Mouse (Mus musculus) forebrain, embryonic 10.5 days (tissue): ENCODE results near the gene Fam69a. TPM values are rescaled to one million over a fixed set of nuclear protein-coding genes. Genes with fewer than 3 reads are reported as not detected.

Experiments used
- DNase-seq: peaks from one replicate; pipeline ENCODE4 v3.0.0-alpha.2; 2017; ENCODE audit warnings: low spot score; ENCODE audit errors: extremely low spot score
- H3K27ac ChIP-seq: fragments of 300-500 bp; sonication (generic); 2 replicates; pipeline ENCODE4 v1.5.1; 2016; ENCODE audit warnings: mild to moderate bottlenecking
- H3K27me3 ChIP-seq: fragments of 300-500 bp; sonication (generic); 2 replicates; pipeline ENCODE4 v1.6.1; 2016; ENCODE audit warnings: mild to moderate bottlenecking; ENCODE audit not compliant: poor library complexity, severe bottlenecking
- H3K36me3 ChIP-seq: fragments of 300-500 bp; sonication (generic); replicated peaks from 2 replicates; pipeline ENCODE4 v1.6.1; 2016; ENCODE audit warnings: mild to moderate bottlenecking, moderate library complexity
- H3K4me1 ChIP-seq: fragments of 300-500 bp; sonication (generic); 2 replicates; pipeline ENCODE4 v1.6.1; 2016
- H3K4me3 ChIP-seq: fragments of 300-500 bp; sonication (generic); 2 replicates; pipeline ENCODE4 v1.5.1; 2016; ENCODE audit warnings: mild to moderate bottlenecking, moderate library complexity
- H3K9me3 ChIP-seq: fragments of 300-500 bp; sonication (generic); 2 replicates; pipeline ENCODE4 v1.6.1; 2016; ENCODE audit warnings: mild to moderate bottlenecking, moderate library complexity
- WGBS: fragments of 180-500 bp; shearing (Covaris S2); methylation state at CpG from one replicate; pipeline ENCODE4 v1.1.7; 2016; 5-methylcytosine and 5-hydroxymethylcytosine counted together
- polyA plus RNA-seq: library from polyadenylated mRNA; unstranded; fragments of >200 nt; fragmentation: Nextera tagmentation; extraction: Ambion mirVana; gene quantifications from 2 replicates; pipeline ENCODE4 v1.2.1, GENCODE M21; 2016

Fam69a gene
- polyA plus RNA-seq, 1 experiment from 2014 or later, result 16.2 TPM

DNA sequence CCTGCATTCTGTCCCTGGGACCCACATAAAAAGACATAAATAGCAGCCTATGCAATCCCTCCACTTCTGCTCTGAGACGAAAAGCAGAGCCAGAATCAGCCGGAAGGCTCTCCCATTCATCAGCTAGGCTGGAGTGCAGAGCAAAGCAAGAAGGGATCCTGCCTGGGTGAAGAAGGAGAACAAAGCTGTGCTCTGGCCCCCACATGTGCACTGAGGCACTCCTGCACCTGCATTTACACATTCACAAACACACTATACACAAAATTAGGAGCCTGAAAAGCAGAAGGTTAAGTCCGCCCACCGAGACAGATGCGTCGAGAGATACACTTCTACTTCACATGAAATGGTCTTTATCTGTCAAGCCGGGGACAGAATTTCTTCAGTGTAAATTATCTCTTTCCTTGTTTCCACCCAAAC, 113.0 kb downstream of the Fam69a start:
- no peak for DNase-seq
- Histone ChIP-seq H3K27me3 (peaks cover 13% of the 10 kb centered on the region), H3K4me3 (peak overlapping the region; percentile 13; the same call in 1 of the 2 replicates), H3K36me3 (no peaks in the 10 kb centered on the region), H3K27ac (peak overlapping the region; percentile 63), H3K9me3 (no peaks in the 10 kb centered on the region), H3K4me1 (peaks cover 8% of the 10 kb centered on the region; the same call in 1 of the 2 replicates)
- 70% methylated on average over 7 of the region's 7 CpGs for WGBS

DNA sequence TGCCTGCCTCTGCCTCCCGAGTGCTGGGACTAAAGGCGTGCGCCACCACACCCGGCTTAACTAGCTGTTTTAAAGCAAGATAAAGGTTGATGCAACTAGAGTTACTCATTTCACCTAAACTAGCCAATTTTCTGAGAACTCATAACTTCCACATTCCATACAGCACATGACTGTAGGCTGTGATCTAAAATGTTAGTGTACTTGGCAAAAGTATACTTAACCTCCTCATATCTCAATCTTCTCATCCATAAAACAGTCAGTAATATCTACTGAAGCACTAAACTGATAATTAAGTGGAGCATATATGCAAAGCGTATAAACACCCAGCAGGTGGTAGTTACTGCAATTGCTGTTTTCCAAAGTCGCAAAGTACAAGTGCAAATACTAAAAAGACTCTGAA, 113.6 kb downstream of the Fam69a start:
- 92% methylated on average over 6 of the region's 6 CpGs for WGBS
- Histone ChIP-seq H3K9me3 (no peaks in the 10 kb centered on the region), H3K4me3 (no peak overlapping the region), H3K27me3 (peaks cover 13% of the 10 kb centered on the region), H3K4me1 (peaks cover 8% of the 10 kb centered on the region; the same call in 1 of the 2 replicates), H3K27ac (no peak overlapping the region; the same call in 1 of the 2 replicates), H3K36me3 (no peaks in the 10 kb centered on the region)
- DNase-seq, result no peak

DNA sequence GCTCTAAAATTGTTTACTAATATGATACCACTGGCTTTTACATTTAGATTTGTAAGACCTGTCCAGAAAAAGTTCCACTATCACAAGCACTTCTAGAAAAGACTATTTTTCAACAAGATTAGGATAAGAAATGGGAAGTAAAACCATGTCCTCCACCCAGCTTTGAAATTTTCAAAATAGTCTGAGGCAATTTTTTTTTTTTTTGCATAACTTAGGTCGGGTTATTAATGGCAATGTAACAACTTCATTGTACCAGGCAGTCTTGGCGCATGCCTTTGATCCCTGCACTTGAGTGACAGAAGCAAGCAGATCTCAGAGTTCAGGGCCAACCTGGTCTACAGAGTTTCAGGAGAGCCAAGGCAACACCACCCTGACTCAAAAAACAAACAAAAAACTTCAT, 117.2 kb downstream of the Fam69a start:
- Histone ChIP-seq H3K27ac (no peak overlapping the region), H3K4me1 (peaks cover 26% of the 10 kb centered on the region), H3K4me3 (peak overlapping the region; percentile 91; the same call in 1 of the 2 replicates), H3K9me3 (no peaks in the 10 kb centered on the region), H3K36me3 (no peaks in the 10 kb centered on the region), H3K27me3 (peaks cover 13% of the 10 kb centered on the region)
- WGBS, result 73% methylated on average over 2 of the region's 2 CpGs
- no peak for DNase-seq

GRCm38 (mm10) chr5:107868905-107869424, 117.9 kb downstream of the Fam69a start:
- H3K27ac ChIP-seq, result peak overlapping the region; percentile 97
- no peaks in the 10 kb centered on the region for H3K9me3 ChIP-seq
- H3K27me3 ChIP-seq, result peaks cover 13% of the 10 kb centered on the region
- peak; percentile 94 for DNase-seq
- H3K36me3 ChIP-seq, result no peaks in the 10 kb centered on the region
- H3K4me1 ChIP-seq, result peaks cover 26% of the 10 kb centered on the region
- under 1% methylated on average over 58 of the region's 58 CpGs for WGBS
- H3K4me3 ChIP-seq, result peak overlapping the region; percentile 91

- WGBS, result under 1% methylated on average over 82 of the region's 82 CpGs
- DNase-seq, result peak; percentile 60
These were observed 118.6 kb downstream of the Fam69a start for GRCm38 (mm10) chr5:107867970-107868904.

GRCm38 (mm10) chr5:107866127-107867126, 120.5 kb downstream of the Fam69a start:
- WGBS, result 80% methylated on average over 2 of the region's 2 CpGs
- H3K4me3 ChIP-seq, result peak overlapping the region; percentile 16; the same call in 1 of the 2 replicates

More at GRCm38 (mm10) chr5:107867970-107868904, 118.6 kb downstream of the Fam69a start:
- Histone ChIP-seq H3K36me3 (no peaks in the 10 kb centered on the region; the same call in 1 of the 2 replicates), H3K27me3 (peaks cover 13% of the 10 kb centered on the region), H3K4me3 (peak overlapping the region; percentile 91), H3K4me1 (peaks cover 23% of the 10 kb centered on the region), H3K27ac (peak overlapping the region; percentile 97), H3K9me3 (no peaks in the 10 kb centered on the region)

GRCm38 (mm10) chr5:107863971-107864370, 122.9 kb downstream of the Fam69a start:
- 90% methylated on average over 3 of the region's 3 CpGs for WGBS
- H3K36me3 ChIP-seq, result no peaks in the 10 kb centered on the region; the same call in 1 of the 2 replicates
- H3K9me3 ChIP-seq, result no peaks in the 10 kb centered on the region
- peaks cover 18% of the 10 kb centered on the region for H3K4me1 ChIP-seq
- no peak for DNase-seq
- no peak overlapping the region for H3K4me3 ChIP-seq
- no peak overlapping the region for H3K27ac ChIP-seq
- no peaks in the 10 kb centered on the region for H3K27me3 ChIP-seq

More at GRCm38 (mm10) chr5:107866127-107867126, 120.5 kb downstream of the Fam69a start:
- H3K9me3 ChIP-seq, result no peaks in the 10 kb centered on the region
- H3K27me3 ChIP-seq, result peaks cover 13% of the 10 kb centered on the region
- H3K4me1 ChIP-seq, result peaks cover 23% of the 10 kb centered on the region
- H3K27ac ChIP-seq, result no peak overlapping the region
- H3K36me3 ChIP-seq, result no peaks in the 10 kb centered on the region; the same call in 1 of the 2 replicates
- DNase-seq, result no peak

GRCm38 (mm10) chr5:107858963-107859362, 127.9 kb downstream of the Fam69a start:
- 54% methylated on average over 2 of the region's 2 CpGs for WGBS
- Histone ChIP-seq H3K4me1 (peaks cover 9% of the 10 kb centered on the region), H3K4me3 (no peak overlapping the region), H3K9me3 (no peaks in the 10 kb centered on the region), H3K27me3 (no peaks in the 10 kb centered on the region), H3K36me3 (no peaks in the 10 kb centered on the region; the same call in 1 of the 2 replicates), H3K27ac (no peak overlapping the region)
- DNase-seq, result no peak

Other genes starting within 250 kb of the Fam69a start
- gene Ube2d2b, start 157.0 kb downstream of the Fam69a start, polyA plus RNA-seq, result 0.21 and 0.30 TPM in 2 replicates
- 48.0 and 49.6 TPM in 2 replicates for gene Evi5, start 112.0 kb downstream of the Fam69a start, polyA plus RNA-seq
- 96.2 and 103 TPM in 2 replicates for gene Rpl5, start 86.6 kb downstream of the Fam69a start, polyA plus RNA-seq
- 133 and 152 TPM in 2 replicates for gene Mtf2, start 78.6 kb upstream of the Fam69a start, polyA plus RNA-seq
- gene Tmed5, start 145.5 kb upstream of the Fam69a start, polyA plus RNA-seq, result 30.6 and 38.4 TPM in 2 replicates
- 14.3 and 15.8 TPM in 2 replicates for gene Ccdc18, start 145.8 kb upstream of the Fam69a start, polyA plus RNA-seq